Mouse (Mus musculus) forebrain, embryonic 16.5 days (tissue): ENCODE results near the gene Ggt7. TPM values are rescaled to one million over a fixed set of nuclear protein-coding genes. Genes with fewer than 3 reads are reported as not detected.

Experiments used
- ATAC-seq: fragments of 200-750 bp; cut with Nextera tagmentation; 2 replicates; pipeline ENCODE4 v1.8.0; 2017; ENCODE audit warnings: mild to moderate bottlenecking, moderate library complexity
- H3K27ac ChIP-seq: fragments of 300-500 bp; sonication (generic); 2 replicates; pipeline ENCODE4 v1.5.1; 2014; ENCODE audit warnings: low read length, control low read depth
- H3K27me3 ChIP-seq: fragments of 300-500 bp; sonication (generic); replicated peaks from 2 replicates; pipeline ENCODE4 v1.6.1; 2014; ENCODE audit warnings: low read length; ENCODE audit not compliant: control insufficient read depth, insufficient read depth
- H3K36me3 ChIP-seq: fragments of 300-500 bp; sonication (generic); 2 replicates; pipeline ENCODE4 v1.6.1; 2014; ENCODE audit not compliant: control insufficient read depth, insufficient read depth
- H3K4me1 ChIP-seq: fragments of 300-500 bp; sonication (generic); replicated peaks from 2 replicates; pipeline ENCODE4 v1.6.1; 2014; ENCODE audit warnings: low read length; ENCODE audit not compliant: control insufficient read depth, insufficient read depth
- H3K4me2 ChIP-seq: fragments of 300-500 bp; sonication (generic); 2 replicates; pipeline ENCODE4 v1.6.1; 2014; ENCODE audit warnings: mild to moderate bottlenecking, low read length, control low read depth
- H3K4me3 ChIP-seq: fragments of 300-500 bp; sonication (generic); replicated peaks from 2 replicates; pipeline ENCODE4 v1.5.1; 2014; ENCODE audit warnings: mild to moderate bottlenecking, low read length, control low read depth
- H3K9ac ChIP-seq: fragments of 300-500 bp; sonication (generic); replicated peaks from 2 replicates; pipeline ENCODE4 v1.6.1; 2014; ENCODE audit warnings: low read depth, low read length, control low read depth
- H3K9me3 ChIP-seq: fragments of 300-500 bp; sonication (generic); 2 replicates; pipeline ENCODE4 v1.6.1; 2016; ENCODE audit warnings: low read length; ENCODE audit not compliant: control insufficient read depth
- WGBS: fragments of 180-500 bp; shearing (Covaris S2); extraction: QIAGEN DNeasy Blood & Tissue Kit; methylation state at CpG from one replicate; pipeline ENCODE4 v1.1.7; 2014; 5-methylcytosine and 5-hydroxymethylcytosine counted together
- polyA plus RNA-seq: library from polyadenylated mRNA; unstranded; fragments of >200 nt; fragmentation: Nextera tagmentation; extraction: Ambion mirVana; gene quantifications from 2 replicates; pipeline ENCODE4 v1.2.1, GENCODE M21; 2015

Ggt7 gene
- polyA plus RNA-seq = 47.2 and 62.3 TPM in 2 replicates

GRCm38 (mm10) chr2:155517455-155518423, at the start of gene Ggt7, which contains the start of gene Acss2:
Gene Ggt7 (minus strand): TSS chr2:155518237.
Gene Acss2 (plus strand): TSS chr2:155517948.
- H3K36me3 ChIP-seq = no peaks in the 10 kb centered on the region
- H3K4me1 ChIP-seq = peaks cover 29% of the 10 kb centered on the region
- peak within 1 kb of the TSS; percentile 73 for H3K9ac ChIP-seq
- ATAC-seq = peak; percentile 98
- no peaks in the 10 kb centered on the region for H3K27me3 ChIP-seq
- H3K4me3 ChIP-seq = peak within 1 kb of the TSS; percentile 78
- H3K27ac ChIP-seq = peak within 1 kb of the TSS; percentile 66
- H3K9me3 ChIP-seq = no peaks in the 10 kb centered on the region
- peak within 1 kb of the TSS; percentile 73 for H3K4me2 ChIP-seq
- 3% methylated on average over 68 of the region's 70 CpGs for WGBS

GRCm38 (mm10) chr2:155567751-155568150, 49.7 kb upstream of the Ggt7 start:
- Histone ChIP-seq H3K27ac (no peak overlapping the region), H3K4me1 (no peaks in the 10 kb centered on the region), H3K9ac (no peak overlapping the region), H3K9me3 (no peaks in the 10 kb centered on the region), H3K27me3 (no peaks in the 10 kb centered on the region), H3K4me2 (no peak overlapping the region), H3K36me3 (no peaks in the 10 kb centered on the region), H3K4me3 (no peak overlapping the region)
- no peak for ATAC-seq
- WGBS = 81% methylated on average over 5 of the region's 5 CpGs

GRCm38 (mm10) chr2:155562934-155563333, 44.9 kb upstream of the Ggt7 start:
- no peaks in the 10 kb centered on the region for H3K27me3 ChIP-seq

GRCm38 (mm10) chr2:155562209-155562608, 44.2 kb upstream of the Ggt7 start:
- Histone ChIP-seq H3K27ac (no peak overlapping the region), H3K27me3 (no peaks in the 10 kb centered on the region), H3K4me3 (no peak overlapping the region), H3K36me3 (0 out of 2 replicates have a peak, but pooled peaks cover 4% of the 10 kb centered on the region), H3K4me1 (no peaks in the 10 kb centered on the region), H3K9me3 (no peaks in the 10 kb centered on the region), H3K9ac (no peak overlapping the region), H3K4me2 (no peak overlapping the region)
- ATAC-seq = no peak
- 63% methylated on average over 1 of the region's 1 CpGs for WGBS

More at GRCm38 (mm10) chr2:155562934-155563333, 44.9 kb upstream of the Ggt7 start:
- H3K9ac ChIP-seq = no peak overlapping the region
- H3K4me2 ChIP-seq = no peak overlapping the region
- no peak overlapping the region for H3K4me3 ChIP-seq
- no peak for ATAC-seq
- 0 out of 2 replicates have a peak, but pooled peaks cover 4% of the 10 kb centered on the region for H3K36me3 ChIP-seq
- no peaks in the 10 kb centered on the region for H3K4me1 ChIP-seq
- H3K9me3 ChIP-seq = no peaks in the 10 kb centered on the region
- H3K27ac ChIP-seq = no peak overlapping the region
- WGBS = 84% methylated on average over 4 of the region's 4 CpGs

GRCm38 (mm10) chr2:155554426-155554985, 36.5 kb upstream of the Ggt7 start:
- Histone ChIP-seq H3K9me3 (no peaks in the 10 kb centered on the region), H3K9ac (no peak overlapping the region), H3K4me3 (no peak overlapping the region), H3K27ac (no peak overlapping the region), H3K36me3 (no peaks in the 10 kb centered on the region), H3K4me1 (no peaks in the 10 kb centered on the region), H3K4me2 (no peak overlapping the region), H3K27me3 (no peaks in the 10 kb centered on the region)
- no peak for ATAC-seq
- 89% methylated on average over 2 of the region's 2 CpGs for WGBS

GRCm38 (mm10) chr2:155552949-155553354, 34.9 kb upstream of the Ggt7 start:
- no peak overlapping the region for H3K4me3 ChIP-seq
- no peaks in the 10 kb centered on the region for H3K27me3 ChIP-seq
- ATAC-seq = no peak
- no peaks in the 10 kb centered on the region for H3K4me1 ChIP-seq
- no peak overlapping the region for H3K27ac ChIP-seq
- no peaks in the 10 kb centered on the region for H3K36me3 ChIP-seq
- no peak overlapping the region for H3K9ac ChIP-seq
- no peak overlapping the region for H3K4me2 ChIP-seq
- H3K9me3 ChIP-seq = no peaks in the 10 kb centered on the region

- Histone ChIP-seq H3K4me2 (no peak overlapping the region), H3K27ac (no peak overlapping the region), H3K9ac (no peak overlapping the region), H3K36me3 (no peaks in the 10 kb centered on the region), H3K27me3 (no peaks in the 10 kb centered on the region), H3K4me1 (no peaks in the 10 kb centered on the region), H3K4me3 (no peak overlapping the region), H3K9me3 (no peaks in the 10 kb centered on the region)
- no peak for ATAC-seq
These were observed 34.3 kb upstream of the Ggt7 start for GRCm38 (mm10) chr2:155552336-155552735.

GRCm38 (mm10) chr2:155546955-155547354, 28.9 kb upstream of the Ggt7 start:
- ATAC-seq = no peak
- 63% methylated on average over 1 of the region's 1 CpGs for WGBS
- Histone ChIP-seq H3K36me3 (no peaks in the 10 kb centered on the region), H3K27ac (no peak overlapping the region), H3K9ac (no peak overlapping the region), H3K4me3 (no peak overlapping the region), H3K27me3 (no peaks in the 10 kb centered on the region), H3K4me2 (no peak overlapping the region), H3K9me3 (no peaks in the 10 kb centered on the region), H3K4me1 (no peaks in the 10 kb centered on the region)

GRCm38 (mm10) chr2:155540822-155541458, 22.9 kb upstream of the Ggt7 start:
- Histone ChIP-seq H3K4me3 (no peak overlapping the region), H3K4me2 (no peak overlapping the region), H3K9me3 (no peaks in the 10 kb centered on the region), H3K4me1 (no peaks in the 10 kb centered on the region), H3K27ac (no peak overlapping the region), H3K9ac (no peak overlapping the region), H3K27me3 (no peaks in the 10 kb centered on the region), H3K36me3 (no peaks in the 10 kb centered on the region)
- ATAC-seq = no peak
- WGBS = 62% methylated on average over 6 of the region's 6 CpGs
